Mouse (Mus musculus) lung, postnatal 14 days (tissue): Measurements from ENCODE around the gene Nup210l.
"Not testable (repeated sequence)": the region's sequence is repeated elsewhere in the genome, so short reads cannot be mapped to it uniquely, and the experiment has no call there.

Source experiments
- DNase-seq: peaks from one replicate; pipeline ENCODE4 v3.0.0; 2021

Nup210l gene

DNA sequence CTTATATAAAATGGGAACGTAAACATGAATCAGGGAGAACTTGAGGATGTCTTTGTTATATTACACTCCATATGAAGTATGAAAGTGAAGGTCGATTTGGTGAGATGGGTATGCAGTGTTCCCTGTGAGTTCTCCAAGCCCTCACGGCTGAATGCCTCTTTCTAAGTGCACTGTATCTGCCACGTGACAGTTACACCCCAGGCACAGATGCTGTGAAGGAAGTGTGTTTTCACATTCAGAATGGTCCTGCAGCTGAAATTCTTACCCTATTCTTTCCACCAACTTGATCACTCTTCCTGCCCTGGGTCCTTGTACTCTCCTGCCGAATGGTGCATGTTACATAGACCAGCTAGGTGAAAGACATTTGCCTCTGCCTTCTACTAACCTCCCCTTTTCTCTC is 6.0 kb upstream of the Nup210l start:
- DNase-seq = no peak

DNA sequence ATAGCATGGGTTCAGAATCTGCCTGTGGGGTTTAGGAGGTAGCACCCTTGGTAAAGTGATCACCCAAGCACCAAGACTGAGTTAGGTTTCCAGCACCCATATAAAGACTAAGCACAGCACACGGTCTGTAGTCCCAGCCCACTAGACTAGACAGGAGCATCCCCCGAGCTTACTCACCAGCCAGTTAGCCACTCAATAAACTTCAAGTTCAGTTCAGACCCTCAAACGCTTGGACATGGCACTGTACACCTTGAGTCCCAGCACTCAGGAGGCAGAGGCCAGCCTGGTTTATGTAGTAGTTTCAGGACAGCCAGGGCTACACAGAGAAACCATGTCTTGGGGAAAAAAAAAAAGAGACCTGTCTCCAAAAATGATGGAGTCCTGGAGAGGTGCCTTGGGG is 2.9 kb upstream of the Nup210l start:
- no peak for DNase-seq

DNA sequence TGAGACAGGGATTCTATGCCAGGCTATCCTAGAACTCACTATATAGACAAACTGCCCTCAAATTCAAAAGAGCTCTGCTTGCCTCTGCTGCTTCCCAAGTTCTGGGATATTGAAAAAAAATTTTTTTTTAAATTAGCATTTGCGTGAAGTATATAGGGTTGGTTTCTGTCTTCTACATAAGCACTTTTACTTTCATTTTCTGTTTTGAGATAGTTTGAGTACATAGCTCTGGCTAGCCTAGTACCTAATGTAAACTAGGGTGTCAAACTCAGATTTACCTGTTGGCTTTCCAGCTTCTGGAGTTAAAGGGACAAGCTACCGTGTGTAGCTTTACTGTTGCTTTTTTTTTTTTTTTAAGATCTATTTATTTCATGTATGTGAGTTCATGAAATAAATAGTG is 2.3 kb upstream of the Nup210l start:
- no peak for DNase-seq

DNA sequence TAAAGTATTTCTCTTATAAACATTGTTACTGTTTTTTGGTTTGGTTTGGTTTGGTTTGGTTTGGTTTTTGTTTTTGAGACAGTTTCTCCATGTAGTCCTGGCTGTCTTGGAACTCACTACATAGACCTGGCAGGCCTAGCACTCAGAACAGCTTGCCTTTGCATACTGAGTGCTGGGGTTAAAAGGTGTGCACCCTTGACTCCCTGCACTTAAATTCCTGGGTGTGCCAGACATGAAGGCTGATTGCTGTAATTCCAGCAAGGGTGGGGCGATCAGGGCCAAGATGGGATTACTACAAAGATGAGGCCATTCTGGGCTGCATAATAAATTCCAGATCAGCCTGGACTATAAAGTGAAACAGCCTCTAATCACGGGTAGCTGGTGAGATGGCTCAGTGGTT is 1.7 kb upstream of the Nup210l start:
- DNase-seq = peak; percentile 36

DNA sequence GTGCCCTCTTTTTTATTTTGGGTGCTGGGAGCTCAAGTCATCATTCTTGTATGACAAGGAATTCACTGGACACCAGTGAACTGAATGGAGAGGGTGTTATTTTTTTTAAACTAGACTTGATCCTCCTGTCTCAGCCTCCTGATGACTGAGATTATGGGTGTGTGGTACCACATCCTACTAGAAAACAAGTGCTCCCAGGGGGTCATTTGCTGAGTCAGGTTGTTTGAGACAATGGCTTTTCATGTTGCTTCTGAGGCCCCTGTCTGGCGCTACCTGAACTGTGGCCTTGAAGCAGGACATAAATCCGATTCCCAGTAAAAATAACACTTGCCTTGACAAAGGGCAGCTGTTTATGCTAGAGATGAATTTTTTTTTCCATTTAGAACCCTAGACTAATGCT is 756 bp upstream of the Nup210l start:
- no peak for DNase-seq

DNA sequence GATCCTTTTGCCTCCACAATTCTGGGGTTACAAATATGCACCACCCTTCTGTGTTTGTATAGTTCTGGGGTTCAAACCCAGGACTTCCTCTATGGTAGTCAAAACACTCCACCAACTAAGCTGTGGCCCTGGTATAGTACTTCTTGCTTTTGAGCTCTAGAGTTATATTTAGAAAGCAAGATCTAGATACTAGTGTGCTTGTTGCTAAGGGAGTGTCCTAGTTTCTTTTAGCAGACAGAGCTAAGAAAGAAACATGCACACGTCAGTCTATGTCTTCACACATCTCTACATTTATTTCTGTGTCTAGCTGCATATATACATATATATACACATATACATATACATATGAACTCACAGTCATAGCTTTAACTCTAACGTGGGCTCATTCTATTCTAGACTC is 7.8 kb downstream of the Nup210l start:
- DNase-seq = no peak

DNA sequence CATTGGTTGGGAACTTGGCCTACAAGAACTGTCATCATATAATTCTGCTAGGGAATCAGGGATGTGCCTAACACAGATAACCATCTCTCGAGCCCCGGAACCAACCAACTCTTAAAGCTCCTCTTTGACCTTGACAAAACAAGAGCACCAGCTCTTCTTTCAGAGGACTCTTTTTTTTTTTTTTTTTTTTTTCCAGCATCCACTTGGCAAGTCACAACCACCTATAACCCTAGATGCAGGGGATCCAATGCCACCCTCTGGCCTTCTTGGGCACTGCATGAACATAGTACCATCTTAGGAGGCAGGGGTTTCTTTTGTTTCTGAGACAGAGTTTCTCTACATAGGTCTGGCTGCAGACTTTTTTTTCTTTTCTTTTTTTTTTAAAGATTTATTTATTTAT is 10.4 kb downstream of the Nup210l start:
- DNase-seq = peak; percentile 51

DNA sequence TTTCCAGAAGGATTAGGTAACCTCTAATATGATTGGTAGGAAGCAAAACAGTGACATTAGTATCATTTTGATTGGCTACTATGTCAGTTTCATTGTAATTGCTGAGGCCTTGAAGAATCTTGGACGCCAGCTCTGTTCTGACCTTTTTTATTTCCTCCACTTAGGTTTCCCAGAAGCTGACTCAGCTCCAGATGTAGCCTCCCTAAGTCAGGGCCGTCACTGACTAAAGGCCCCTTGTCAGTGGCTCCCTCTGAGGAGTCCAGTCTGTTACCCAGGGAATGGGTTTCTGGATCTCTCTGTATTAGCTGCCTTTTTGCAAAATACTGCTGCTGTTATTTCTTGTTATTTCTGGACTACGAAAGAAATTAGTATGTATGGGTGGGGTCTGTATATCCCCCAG is 11.6 kb downstream of the Nup210l start:
- DNase-seq = no peak

DNA sequence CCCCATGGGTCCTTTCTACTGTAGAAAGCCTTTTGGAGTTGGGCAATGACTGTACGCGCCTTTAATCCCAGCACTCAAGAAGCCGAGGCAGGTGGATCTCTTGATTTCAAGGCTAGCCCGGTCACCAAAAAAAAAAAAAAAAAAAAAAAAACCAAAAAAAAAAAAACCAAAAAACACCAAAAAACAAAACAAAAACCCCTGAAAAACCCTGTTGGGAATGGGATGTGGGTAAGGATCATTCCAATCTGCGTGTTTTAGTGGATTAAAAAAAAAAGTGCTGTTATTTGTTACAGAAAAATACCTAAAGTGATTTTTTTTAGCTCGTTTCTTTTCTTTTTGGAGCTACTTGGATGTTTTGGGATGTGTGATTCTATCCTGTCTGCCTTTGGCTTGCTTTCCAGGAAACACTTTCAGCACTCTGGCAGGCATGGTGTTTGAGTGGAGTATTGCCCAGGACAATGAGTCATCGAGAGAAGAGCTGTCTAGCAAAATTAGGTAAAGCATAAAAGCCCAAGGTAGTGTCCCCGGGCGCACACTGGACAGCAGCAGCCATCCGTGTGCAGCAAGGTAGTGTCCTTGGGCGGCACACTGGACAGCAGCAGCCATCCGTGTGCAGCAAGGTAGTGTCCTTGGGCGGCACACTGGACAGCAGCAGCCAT is 14.3 kb downstream of the Nup210l start:
- DNase-seq = peak; percentile 29

DNA sequence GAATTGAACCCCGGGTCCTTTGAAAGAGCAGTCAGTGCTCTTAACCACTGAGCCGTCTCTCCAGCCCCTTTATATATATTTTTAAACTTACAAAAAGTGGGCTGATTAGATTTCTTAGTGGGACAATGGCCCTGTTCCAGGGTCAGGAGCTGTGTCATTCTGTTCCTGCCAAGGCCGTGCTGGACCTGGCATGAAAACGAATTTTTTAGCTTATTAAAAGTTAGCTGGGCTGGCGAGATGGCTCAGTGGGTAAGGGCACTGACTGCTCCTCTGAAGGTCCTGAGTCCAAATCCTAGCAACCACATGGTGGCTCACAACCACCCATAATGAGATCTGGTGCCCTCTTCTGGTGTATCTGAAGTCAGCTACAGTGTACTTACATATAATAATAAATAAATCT is 18.1 kb downstream of the Nup210l start:
- DNase-seq = not testable (repeated sequence)

DNA sequence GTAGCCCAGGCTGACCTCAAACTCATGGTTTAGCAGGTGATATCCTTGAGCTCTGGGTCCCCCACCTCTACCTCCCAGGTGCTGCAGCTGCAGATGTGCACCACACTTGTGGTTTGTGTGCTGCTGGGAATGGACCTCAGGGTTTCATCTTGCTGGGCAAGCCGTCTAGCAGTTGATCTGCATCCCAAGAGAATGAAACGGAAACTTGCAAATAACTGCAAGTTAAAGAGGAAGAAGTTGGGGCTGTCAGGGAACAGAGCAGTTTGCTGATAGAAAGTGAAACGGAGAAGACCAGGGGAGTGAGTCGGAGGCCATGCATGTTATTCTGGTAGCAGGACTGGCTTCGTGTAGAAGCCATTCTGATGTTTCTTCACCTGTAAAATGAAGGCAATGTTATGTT is 21.8 kb downstream of the Nup210l start:
- no peak for DNase-seq

DNA sequence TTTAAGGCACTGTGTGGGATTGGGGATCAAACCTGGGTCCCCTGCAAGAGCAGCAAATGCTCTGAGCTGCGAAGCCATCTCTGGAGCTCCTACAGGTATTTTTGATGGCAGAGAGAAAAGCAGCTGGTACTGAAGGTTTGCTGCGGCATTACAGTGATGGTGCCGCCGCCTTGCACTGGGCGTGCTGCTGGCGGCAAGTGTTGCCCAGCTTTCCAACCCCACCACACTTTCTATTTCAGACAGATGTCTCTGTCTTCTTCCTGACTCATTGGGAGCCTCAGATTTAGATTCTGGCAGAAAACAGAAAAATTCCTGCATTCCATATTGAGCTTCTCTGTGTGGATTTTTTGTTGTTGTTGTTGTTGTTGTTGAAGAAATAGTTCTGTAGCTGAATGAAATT is 23.9 kb downstream of the Nup210l start:
- no peak for DNase-seq

DNA sequence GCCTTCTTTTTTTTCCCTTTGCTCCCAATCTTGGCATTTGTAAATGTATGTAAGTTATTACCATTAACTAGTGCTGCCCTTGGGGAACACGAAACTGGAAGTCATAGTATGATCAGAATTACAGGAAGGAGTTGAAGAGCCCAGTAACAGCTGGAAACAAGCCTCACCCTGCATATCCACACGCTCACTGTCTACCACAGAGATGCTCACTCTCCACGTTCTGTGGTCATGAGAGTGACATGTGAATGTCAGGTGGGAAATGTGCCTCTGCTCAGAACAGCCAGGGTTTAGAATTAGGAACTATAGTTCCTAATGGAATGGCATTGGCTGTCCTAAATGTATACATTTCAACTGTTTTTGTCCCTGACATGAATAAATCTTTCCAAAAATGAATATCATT is 28.8 kb downstream of the Nup210l start:
- no peak for DNase-seq

DNA sequence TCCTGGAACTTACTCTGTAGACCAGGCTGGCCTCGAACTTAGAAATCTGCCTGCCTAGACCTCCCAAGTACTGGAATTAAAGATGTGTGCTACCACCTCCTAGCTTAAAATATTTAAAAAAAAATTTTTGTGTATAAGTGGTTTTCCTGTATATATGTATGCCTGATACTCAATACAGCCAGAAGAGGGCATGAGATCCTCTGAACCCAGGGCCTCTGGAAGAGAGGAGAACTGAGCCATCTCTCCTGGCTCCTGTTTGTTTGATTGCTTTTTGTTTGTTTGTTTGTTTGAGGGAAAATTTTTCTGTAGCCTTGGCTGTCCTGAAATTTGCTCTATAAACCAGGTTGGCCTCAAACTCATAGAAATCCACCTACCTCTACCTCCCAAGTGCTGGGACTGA is 29.4 kb downstream of the Nup210l start:
- no peak for DNase-seq

DNA sequence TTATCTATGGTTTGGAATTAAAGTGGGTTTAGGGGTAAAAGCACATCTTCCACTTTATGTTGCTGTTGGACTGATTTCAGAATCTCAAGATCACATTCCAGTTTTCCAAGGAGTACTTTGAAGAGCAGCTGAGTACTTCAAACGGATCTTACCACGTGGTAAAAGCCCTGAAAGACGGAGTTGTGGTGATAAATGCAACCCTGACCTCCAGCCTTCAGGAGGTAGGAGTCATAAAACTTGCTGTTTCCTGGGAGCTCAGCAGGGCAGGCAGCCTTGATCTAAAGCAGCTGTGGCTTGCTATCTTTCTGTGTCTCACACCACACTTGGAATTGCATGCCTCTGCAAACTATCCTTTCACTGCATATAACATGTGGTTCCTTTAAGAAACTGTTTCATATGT is 30.6 kb downstream of the Nup210l start:
- DNase-seq = no peak

DNA sequence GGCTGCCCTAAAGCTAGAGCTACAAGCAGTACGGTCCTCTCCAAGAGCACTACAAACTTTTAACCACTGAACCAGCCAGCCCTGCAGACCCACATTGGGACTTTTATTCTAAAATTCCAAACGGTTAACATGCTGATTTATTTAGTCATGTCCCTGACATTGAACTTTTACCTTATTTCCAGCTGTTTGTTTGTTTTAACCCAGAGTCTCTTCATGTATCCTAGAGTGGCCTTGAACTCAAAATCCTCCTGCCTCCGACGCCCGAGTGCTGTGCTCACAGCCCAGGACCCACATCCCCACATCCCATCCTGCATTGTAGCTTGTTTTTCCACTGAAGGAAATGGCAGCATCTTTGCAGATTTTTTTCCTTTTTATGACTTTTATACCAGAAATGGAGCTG is 31.1 kb downstream of the Nup210l start:
- no peak for DNase-seq

DNA sequence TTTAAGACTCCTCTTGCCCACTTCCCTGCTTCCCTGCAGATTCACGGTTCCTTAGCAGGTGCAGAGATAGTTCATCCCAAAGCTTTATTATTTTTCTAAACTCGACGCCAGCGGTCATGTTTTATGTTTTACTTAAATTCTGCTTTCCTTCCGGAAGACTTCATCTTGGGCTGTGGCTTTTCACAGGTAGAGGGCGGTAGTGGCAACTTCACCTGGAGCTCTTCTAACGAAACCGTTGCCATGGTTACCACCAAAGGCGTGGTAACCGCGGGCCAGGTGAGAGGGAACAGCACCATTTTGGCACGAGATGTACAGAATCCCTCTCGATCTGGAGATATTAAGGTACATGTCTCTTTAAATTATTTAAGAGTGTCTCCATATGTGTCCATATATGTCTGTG is 32.7 kb downstream of the Nup210l start:
- DNase-seq = peak; percentile 26

DNA sequence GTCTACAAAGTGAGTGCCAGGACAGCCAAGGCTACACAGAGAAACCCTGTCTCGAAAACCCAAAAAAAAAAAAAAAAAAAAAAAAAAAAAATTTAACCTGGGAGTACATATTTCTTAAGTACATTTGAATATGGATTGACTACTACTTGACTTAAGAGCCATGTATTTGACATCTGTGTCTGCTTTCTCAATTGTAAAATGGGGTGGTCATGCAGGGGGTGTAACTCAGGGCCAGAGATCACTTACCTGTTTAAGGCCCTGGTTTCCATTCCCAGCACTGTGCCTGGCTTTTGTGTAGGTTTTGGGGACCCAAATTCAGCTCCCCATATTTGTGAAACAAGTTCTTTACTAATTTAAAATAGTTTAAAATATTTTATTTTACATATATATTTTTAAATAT is 33.7 kb downstream of the Nup210l start:
- DNase-seq = no peak

DNA sequence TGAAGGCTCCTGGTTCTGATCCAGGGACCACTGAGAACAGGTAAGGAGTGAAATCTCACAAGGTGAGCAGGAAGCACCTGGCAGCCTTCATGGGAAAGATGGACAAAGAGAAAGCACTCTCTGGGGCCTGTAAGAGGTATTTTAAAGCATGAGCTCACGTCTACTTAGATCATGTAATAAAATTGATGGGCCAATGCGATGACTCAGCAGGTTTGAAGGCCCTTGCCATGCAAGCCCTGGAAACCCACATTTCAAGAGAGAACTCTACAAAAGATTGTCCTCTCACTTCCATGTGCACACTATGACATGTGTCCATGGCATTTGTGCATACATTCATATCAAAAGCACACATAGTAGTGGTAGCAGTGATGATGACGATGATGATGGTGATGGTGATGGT is 36.0 kb downstream of the Nup210l start:
- DNase-seq = no peak

DNA sequence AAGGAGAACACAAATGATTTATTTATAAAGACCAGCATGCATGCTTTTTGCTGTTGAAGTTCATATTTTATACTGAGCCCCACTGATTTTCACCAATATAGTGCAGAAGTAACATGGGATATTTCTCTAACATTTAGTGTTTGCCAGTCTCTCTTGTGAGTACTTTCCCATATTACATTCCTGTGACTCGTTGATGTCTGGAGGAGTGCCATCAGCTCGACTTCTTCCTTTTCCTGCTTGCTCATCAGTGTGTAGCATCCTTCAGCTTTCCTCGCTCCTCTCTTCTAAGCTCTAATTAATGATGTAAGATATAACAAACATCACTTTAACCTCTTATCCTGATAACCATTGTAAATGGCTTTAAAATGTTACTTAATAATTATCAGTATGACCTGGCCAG is 41.5 kb downstream of the Nup210l start:
- DNase-seq = no peak

DNA sequence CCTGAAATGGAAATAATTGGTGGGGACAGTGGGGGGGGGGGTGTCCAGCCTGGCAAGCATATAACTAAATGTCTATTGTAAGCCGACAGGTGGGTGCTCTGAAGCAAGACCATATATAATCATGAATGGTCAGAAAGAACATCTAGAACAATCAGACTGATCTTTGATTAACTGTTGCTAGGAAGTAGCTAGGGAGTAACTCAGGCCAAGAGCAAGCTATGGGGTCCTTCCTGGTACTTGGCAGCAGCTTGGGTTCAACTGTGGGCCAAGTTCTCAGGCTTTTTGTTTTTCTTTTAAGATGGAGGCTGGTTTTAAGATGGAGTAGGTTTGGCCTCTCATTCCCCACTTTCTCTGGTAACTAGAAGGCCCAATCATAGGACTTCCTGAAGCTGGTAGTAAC is 42.7 kb downstream of the Nup210l start:
- no peak for DNase-seq

DNA sequence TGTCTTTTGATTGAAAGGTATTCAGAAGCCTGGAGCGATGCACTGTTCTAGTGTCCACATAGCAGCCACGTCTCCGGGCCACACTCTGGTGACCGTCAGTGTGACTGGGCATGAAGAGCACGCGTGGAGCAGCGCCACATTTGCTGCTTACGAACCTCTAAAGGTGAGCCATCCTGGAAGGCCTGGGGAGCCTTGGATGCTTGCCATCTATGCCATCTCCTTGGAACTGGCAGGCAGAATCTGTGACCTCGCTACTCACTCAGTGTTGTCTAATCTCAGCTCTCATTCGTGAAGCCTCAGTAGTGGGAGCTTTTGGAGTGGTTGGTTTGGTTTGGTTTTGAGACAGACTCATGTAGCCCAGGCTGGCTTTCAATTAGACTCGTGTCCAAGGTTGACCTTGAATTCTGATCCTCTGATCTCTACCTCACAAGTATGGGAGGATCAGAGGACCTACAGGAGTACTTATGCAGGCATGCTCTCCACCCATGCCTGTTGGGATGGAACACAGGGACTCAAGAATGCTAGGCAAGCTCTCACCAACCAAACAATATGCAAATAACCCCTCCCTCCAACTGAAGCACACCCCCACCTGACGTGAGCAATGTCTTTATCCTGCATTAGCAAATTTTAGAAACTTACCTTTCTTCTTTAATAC is 47.3 kb downstream of the Nup210l start:
- DNase-seq = no peak

DNA sequence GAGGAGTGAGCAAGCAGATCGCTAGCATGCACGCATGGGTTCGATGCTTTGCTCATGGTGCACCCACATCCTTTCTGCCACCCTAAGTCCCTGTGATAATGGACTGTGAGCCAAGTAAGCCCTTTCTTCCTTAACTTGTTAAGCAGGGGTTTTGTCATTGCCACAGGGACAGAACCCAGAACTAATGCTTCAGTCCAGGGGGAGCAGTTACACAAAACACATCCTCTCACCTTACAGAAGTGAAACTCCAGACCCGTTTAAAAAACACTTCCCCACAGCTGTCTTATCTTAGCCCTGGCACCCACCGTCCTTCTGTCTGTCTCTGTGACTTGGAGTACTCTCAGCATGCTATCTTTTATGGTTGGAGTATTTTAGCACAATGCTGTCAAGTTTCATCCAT is 52.1 kb downstream of the Nup210l start:
- DNase-seq = no peak

DNA sequence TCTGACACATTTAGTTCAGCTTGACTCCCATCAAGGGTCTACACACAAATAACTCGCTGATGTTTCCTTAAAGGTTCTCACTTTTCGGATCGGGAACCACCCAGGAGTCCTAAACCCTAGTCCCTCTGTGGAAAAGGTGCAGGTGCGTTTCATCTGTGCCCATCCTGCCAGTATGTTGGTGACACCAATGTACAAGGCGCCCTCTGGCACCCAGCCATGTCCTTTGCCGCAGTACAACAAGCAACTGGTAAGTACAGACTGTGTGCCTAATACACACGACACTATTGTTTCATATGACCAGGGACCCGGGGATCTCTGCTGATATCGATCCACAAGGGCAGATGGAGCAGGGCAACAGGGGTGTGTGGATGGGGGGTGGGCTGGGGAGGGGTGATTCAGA is 55.8 kb downstream of the Nup210l start:
- DNase-seq = no peak

DNA sequence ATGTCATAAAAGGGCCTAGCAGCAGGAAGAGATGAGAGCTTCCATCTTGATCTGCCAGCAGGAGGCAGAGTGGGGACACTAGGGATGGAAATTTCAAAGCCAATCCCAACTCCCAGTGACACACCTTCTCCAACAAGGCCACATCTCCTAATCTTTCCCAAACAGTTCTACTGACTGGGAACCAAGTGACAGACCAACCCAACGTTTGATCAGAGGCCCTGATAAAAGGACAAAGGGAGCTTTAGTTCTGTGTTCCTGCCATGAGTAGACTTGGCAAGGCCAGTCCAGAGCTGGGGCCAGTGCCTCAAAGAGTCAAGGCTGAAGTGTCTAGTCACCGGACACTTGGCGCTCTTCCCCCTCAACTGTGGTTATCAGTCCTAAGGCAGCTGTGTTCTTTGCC is 57.6 kb downstream of the Nup210l start:
- DNase-seq = no peak
